Mouse (Mus musculus): ENCODE data around the gene Cxcl10.

Cxcl10 gene

GRCm38 (mm10) chr5:92313776-92314175 is 34.9 kb downstream of the Cxcl10 start:
- DNase-seq: no peak

GRCm38 (mm10) chr5:92312046-92312715 is 36.5 kb downstream of the Cxcl10 start:
- peak; percentile 93 for DNase-seq

- DNase-seq: peak; percentile 92
Observed at GRCm38 (mm10) chr5:92309681-92310511, 38.8 kb downstream of the Cxcl10 start, which contains the start of gene Sdad1. Gene Sdad1 (minus strand): TSS chr5:92310479.

GRCm38 (mm10) chr5:92304291-92304690 is 44.4 kb downstream of the Cxcl10 start:
- no peak for DNase-seq

DNA sequence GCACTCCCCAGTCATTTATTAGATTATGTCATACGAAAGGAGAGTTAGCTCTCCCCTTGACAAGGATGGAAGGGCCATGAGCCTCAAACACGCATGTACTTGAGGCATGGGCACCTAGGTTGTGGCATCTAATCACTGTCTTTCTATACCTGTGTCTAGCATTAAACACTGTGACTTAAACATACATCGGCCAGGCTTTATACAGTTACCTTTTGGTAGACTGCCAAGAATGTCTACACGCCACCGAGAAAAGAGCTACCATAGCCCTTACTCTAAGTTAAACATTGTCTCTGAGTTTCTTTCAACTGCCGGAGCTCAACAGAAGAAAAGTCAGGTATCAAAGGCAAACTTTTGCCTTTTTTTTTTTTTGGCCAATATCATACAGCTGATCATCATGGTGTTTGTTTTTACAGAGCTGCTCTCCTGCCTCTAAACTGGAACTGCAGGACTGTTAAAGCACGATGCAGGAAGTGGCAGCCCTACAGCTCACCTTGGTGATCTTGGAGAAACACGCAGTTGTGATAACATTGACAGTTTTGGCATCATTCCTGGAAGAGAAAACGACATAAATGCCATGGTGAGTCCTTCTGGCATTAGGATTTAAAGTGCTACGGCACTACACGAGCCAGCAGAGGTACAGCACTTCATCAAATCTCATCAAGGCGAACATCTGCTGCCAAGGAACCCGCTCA is 46.4 kb downstream of the Cxcl10 start:
- no peak for DNase-seq
